Mouse (Mus musculus): ENCODE measurements at regions not wholly inside any gene's neighbourhood (a gene's known extent, or its start where the extent isn't known, plus 50 kb on each side); places are given as distances from the start of the nearest gene placed in this dataset.

DNA sequence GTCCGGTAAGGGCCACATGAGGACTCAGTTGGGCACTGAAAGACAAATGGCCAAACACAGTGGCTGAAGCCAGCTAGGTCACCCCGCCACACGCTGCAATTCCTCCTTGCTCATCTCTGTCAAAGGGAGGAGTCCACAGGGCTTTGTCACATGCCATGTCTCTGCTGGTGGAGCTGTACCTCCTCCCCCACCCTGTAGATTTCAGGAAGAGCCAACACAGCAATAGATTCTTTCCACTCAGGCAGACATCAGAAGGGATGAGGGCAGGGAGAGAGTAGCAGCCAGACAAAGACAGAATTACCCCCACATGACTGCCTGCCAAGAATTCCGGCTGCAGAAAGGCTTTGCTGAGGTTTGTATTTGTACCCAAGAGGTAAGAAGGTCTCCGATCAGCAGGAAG is 821.4 kb upstream of the Car8 start:
- TF ChIP-seq POLR2A (IDR thresholded peaks at IDR 0.05; ENCODE audit: control insufficient read depth, low read depth, low read length) (no peak), CTCF (IDR thresholded peaks at IDR 0.05; ENCODE audit: control insufficient read depth, insufficient read depth, insufficient replicate concordance, low read depth, low read length) (no peak)

Data from testis, adult 2 months (tissue).